Mouse (Mus musculus): Measurements from ENCODE around the gene Slc37a3. TPM values are rescaled to one million over a fixed set of nuclear protein-coding genes. Genes with fewer than 3 reads are reported as not detected.
"Not testable (repeated sequence)": the region's sequence is repeated elsewhere in the genome, so short reads cannot be mapped to it uniquely, and the experiment has no call there.

The Slc37a3 gene
- polyA plus RNA-seq, 1 experiment from 2014 or later: 42.3 TPM

DNA sequence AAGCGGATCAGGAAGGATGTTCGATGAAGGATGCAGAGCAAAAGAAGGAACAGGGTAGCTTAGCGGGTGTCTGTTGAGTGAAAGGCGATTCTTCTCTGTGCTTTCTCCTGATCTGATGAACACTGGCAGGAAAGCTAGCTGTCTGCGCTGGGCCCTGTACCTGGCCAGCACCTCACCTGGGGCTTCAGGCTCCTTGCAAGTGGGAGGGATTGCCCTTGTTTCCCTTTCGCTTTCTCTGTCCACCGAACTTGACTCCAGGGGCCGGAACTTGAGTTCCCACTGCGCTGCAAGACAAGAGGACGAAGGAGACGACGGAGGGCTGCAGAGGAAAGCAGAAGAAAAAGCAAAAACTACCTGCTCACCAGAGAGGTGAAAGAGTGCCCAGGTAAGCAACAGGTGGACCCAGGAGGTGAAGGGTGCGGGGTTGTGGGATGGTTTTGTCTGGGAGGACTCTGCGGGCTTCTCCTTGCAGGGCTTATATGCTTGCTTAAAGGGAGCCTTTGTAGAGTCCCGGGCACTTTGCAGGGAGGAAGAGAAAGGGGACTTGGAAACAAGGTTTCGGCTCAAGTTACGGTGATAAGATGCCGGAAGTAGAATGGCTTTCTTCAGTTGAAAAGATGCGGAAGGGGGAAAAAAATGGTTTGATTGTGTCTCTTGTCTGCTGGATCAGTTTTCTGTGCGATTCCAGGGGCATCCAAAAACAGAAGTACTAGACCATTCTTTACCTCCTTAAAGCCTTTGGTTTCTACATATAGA, 3.8 kb upstream of the Slc37a3 start, which contains the start of gene Rab19:
Rab19 (plus strand) TSS at position 51 of the 756 bp plus-strand sequence.
- Histone ChIP-seq H3K27me3 (ENCODE audit: control insufficient read depth, insufficient read depth, low read length) (no peaks in the 10 kb centered on the region), H3K4me2 (ENCODE audit: low read depth, low read length) (peak within 1 kb of the TSS; percentile 90), H3K9me3 (replicated peaks; ENCODE audit: control insufficient read depth, low read length) (no peaks in the 10 kb centered on the region), H3K9ac (ENCODE audit: low read length) (peak within 1 kb of the TSS; percentile 73), H3K4me1 (ENCODE audit: control insufficient read depth, insufficient read depth, low read length) (no peaks in the 10 kb centered on the region), H3K27ac (ENCODE audit: low read length) (peak within 1 kb of the TSS; percentile 85), H3K4me3 (replicated peaks; ENCODE audit: low read length) (peak within 1 kb of the TSS; percentile 56), H3K36me3 (ENCODE audit: control insufficient read depth, insufficient read depth, low read length) (no peaks in the 10 kb centered on the region)
- no peak for ATAC-seq (ENCODE audit: insufficient read depth, low FRiP score)
- 5% methylated on average over 20 of the region's 20 CpGs for WGBS

DNA sequence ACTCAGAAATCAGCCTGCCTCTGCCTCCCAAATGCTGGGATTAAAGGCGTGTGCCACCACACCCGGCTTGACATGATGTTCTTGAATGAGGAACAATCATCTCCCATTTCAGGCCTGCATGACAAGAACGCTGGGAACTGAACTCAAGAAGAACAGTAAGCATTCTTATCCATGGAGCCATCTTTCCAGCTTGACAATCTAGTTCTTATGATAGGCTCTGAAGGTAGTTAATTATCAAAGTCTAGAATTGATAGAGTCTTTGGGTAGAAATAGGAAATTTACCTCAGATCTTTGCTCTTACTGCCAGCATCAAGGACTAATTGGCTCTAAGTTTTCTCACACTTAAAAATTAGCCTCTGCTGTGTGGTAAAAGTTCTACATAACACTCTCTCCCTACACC, 2.8 kb upstream of the Slc37a3 start:
- 87% methylated on average over 3 of the region's 3 CpGs for WGBS
- H3K9ac ChIP-seq (ENCODE audit: low read length): no peak overlapping the region

DNA sequence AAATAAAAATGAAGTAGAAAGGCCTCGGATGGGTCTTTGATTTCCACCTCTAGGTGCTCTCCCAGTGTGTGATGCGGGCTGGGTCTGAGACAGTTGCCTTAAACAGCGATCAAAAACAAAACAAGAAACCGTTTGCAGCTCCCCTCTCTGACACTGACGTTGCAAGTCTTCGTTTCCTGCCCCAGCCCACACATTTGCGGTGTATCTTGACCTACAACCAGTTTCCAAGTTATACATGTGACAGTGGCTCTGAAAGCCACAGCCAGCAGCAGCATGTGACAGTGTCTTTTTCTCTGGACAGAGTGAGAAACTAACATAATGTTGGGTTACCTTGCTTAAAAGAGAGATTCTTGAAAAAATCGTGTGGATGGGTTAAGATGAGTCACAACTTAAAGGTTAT, 2.3 kb upstream of the Slc37a3 start:
- 75% methylated on average over 8 of the region's 8 CpGs for WGBS
- H3K4me3 ChIP-seq (replicated peaks; ENCODE audit: low read length): no peak overlapping the region
- H3K27ac ChIP-seq (ENCODE audit: low read length): no peak overlapping the region
- H3K9me3 ChIP-seq (replicated peaks; ENCODE audit: control insufficient read depth, low read length): no peaks in the 10 kb centered on the region
- 0 out of 2 replicates have a peak, but pooled peaks cover 5% of the 10 kb centered on the region for H3K4me1 ChIP-seq (ENCODE audit: control insufficient read depth, insufficient read depth, low read length)
- H3K36me3 ChIP-seq (ENCODE audit: control insufficient read depth, insufficient read depth, low read length): no peaks in the 10 kb centered on the region
- H3K9ac ChIP-seq (ENCODE audit: low read length): no peak overlapping the region
- no peak for ATAC-seq (ENCODE audit: insufficient read depth, low FRiP score)
- no peak overlapping the region for H3K4me2 ChIP-seq (ENCODE audit: low read depth, low read length)
- H3K27me3 ChIP-seq (ENCODE audit: control insufficient read depth, insufficient read depth, low read length): no peaks in the 10 kb centered on the region

More for the DNA sequence above, 2.8 kb upstream of the Slc37a3 start:
- no peaks in the 10 kb centered on the region for H3K36me3 ChIP-seq (ENCODE audit: control insufficient read depth, insufficient read depth, low read length)
- no peaks in the 10 kb centered on the region for H3K27me3 ChIP-seq (ENCODE audit: control insufficient read depth, insufficient read depth, low read length)
- ATAC-seq (ENCODE audit: insufficient read depth, low FRiP score): no peak
- no peak overlapping the region for H3K4me3 ChIP-seq (replicated peaks; ENCODE audit: low read length)
- 0 out of 2 replicates have a peak, but pooled peaks cover 5% of the 10 kb centered on the region for H3K4me1 ChIP-seq (ENCODE audit: control insufficient read depth, insufficient read depth, low read length)
- no peak overlapping the region for H3K4me2 ChIP-seq (ENCODE audit: low read depth, low read length)
- H3K9me3 ChIP-seq (replicated peaks; ENCODE audit: control insufficient read depth, low read length): no peaks in the 10 kb centered on the region
- H3K27ac ChIP-seq (ENCODE audit: low read length): no peak overlapping the region

DNA sequence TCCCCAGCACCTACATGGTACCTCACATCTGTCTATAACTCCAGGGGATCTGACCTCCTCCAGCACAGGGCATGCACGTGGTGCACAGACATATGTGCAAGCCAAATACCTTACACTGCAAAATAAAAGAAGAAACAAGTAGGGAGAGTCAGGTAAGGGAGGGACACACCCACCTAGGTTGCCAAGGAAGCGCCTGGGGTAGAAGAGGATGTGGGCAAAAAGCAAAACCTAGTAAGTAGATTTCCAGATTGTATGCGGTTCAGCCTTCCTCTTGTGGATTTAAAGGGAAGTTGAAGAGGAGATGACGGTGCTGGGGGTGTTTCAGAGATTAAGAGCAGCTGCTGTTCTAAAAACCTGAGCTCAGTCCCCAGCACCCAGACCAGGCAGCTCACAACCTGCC, 1.7 kb upstream of the Slc37a3 start:
- Histone ChIP-seq H3K9ac (ENCODE audit: low read length) (no peak overlapping the region), H3K36me3 (ENCODE audit: control insufficient read depth, insufficient read depth, low read length) (0 out of 2 replicates have a peak, but pooled peaks cover under 1% of the 10 kb centered on the region), H3K27me3 (ENCODE audit: control insufficient read depth, insufficient read depth, low read length) (no peaks in the 10 kb centered on the region), H3K27ac (ENCODE audit: low read length) (no peak overlapping the region), H3K4me3 (replicated peaks; ENCODE audit: low read length) (no peak overlapping the region), H3K4me2 (ENCODE audit: low read depth, low read length) (no peak overlapping the region), H3K9me3 (replicated peaks; ENCODE audit: control insufficient read depth, low read length) (no peaks in the 10 kb centered on the region), H3K4me1 (ENCODE audit: control insufficient read depth, insufficient read depth, low read length) (0 out of 2 replicates have a peak, but pooled peaks cover 5% of the 10 kb centered on the region)
- WGBS: 49% methylated on average over 4 of the region's 4 CpGs
- ATAC-seq (ENCODE audit: insufficient read depth, low FRiP score): no peak

DNA sequence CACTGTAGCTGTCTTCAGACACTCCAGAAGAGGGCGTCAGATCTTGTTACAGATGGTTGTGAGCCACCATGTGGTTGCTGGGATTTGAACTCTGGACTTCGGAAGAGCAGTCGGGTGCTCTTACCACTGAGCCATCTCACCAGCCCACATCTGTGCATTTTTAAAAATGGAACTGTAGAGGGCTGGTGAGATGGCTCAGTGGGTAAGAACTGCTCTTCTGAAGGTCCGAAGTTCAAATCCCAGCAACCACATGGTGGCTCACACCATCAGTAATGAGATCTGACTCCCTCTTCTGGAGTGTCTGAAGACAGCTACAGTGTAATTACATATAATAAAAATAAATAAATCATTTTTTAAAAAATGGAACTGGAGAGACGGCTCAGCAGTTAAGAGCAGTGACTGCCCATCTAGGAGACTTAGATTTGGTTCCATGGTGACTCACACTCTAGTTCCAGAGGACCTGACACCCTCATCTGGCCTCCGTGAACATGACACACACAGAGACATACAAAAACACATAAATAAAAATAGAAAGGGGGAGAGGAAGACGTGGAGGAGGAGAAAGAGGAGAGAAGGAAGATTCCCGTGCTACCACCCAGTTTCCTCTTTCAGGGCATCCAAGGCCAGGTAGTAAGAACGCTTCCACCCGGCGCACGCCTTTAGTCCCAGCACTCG, 823 bp upstream of the Slc37a3 start:
- WGBS: 70% methylated on average over 13 of the region's 13 CpGs
- not testable (repeated sequence) for H3K4me2 ChIP-seq (ENCODE audit: low read depth, low read length); H3K27ac ChIP-seq (ENCODE audit: low read length); H3K4me3 ChIP-seq (replicated peaks; ENCODE audit: low read length); H3K9me3 ChIP-seq (replicated peaks; ENCODE audit: control insufficient read depth, low read length); H3K4me1 ChIP-seq (ENCODE audit: control insufficient read depth, insufficient read depth, low read length); H3K36me3 ChIP-seq (ENCODE audit: control insufficient read depth, insufficient read depth, low read length); H3K9ac ChIP-seq (ENCODE audit: low read length); H3K27me3 ChIP-seq (ENCODE audit: control insufficient read depth, insufficient read depth, low read length); ATAC-seq (ENCODE audit: insufficient read depth, low FRiP score)

DNA sequence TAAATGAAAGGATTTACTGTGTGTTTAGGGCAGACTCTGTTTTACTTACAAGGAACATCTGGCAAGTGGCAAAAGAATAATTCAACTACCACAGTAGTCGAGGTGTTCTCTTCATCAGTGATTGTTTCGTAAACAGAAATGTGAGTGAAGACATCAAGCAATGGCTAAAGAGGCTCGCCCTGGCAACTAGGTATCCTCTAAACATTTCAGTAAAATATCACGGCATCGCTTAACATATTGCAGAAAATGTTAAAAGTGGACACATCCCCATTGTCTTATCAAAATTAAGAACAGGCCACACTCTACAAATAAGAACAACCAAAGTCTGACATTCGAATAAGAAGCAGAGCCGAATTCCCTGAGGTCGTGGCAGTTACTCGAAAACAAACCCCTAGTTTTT, 700 bp downstream of the Slc37a3 start:
- Histone ChIP-seq H3K4me2 (ENCODE audit: low read depth, low read length) (peak overlapping the region; percentile 82), H3K27ac (ENCODE audit: low read length) (no peak overlapping the region), H3K9ac (ENCODE audit: low read length) (peak overlapping the region; percentile 89), H3K4me3 (replicated peaks; ENCODE audit: low read length) (peak overlapping the region; percentile 81), H3K9me3 (replicated peaks; ENCODE audit: control insufficient read depth, low read length) (no peaks in the 10 kb centered on the region), H3K36me3 (ENCODE audit: control insufficient read depth, insufficient read depth, low read length) (0 out of 2 replicates have a peak, but pooled peaks cover 6% of the 10 kb centered on the region), H3K4me1 (ENCODE audit: control insufficient read depth, insufficient read depth, low read length) (peaks cover 14% of the 10 kb centered on the region; the same call in 1 of the 2 replicates), H3K27me3 (ENCODE audit: control insufficient read depth, insufficient read depth, low read length) (no peaks in the 10 kb centered on the region)
- WGBS: 11% methylated on average over 9 of the region's 9 CpGs
- no peak for ATAC-seq (ENCODE audit: insufficient read depth, low FRiP score)

DNA sequence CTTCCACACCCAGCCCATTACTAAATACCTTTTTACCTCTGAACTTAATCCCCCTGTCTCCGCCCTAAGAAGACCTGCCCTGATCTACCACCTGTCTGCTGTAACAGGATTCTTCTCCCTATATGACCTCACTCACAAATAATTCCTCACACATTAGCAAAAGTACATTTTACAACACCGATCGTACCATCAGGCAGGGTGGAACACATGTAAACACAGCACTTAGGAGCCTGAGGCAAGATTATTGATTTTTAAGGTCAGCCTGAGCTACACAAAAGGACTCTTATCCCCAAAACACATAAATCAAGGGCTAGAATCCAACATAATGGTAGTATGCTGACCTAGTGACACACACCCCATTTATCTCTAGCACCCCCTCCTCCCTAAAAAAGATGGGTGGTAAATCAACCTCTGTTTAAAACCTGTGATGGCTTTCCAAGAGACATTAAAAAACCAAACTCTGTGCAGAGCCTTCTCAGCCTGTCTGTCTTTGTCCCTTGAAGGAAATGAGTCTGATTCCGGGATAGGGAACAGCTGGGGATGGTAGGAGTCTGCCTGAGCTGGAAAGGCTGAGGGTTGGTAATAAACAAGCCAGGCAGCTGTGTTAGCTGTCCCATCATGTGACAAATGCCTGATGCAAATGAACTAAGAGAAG, 4.0 kb downstream of the Slc37a3 start:
- ATAC-seq (ENCODE audit: insufficient read depth, low FRiP score): no peak
- 28% methylated on average over 4 of the region's 4 CpGs for WGBS

DNA sequence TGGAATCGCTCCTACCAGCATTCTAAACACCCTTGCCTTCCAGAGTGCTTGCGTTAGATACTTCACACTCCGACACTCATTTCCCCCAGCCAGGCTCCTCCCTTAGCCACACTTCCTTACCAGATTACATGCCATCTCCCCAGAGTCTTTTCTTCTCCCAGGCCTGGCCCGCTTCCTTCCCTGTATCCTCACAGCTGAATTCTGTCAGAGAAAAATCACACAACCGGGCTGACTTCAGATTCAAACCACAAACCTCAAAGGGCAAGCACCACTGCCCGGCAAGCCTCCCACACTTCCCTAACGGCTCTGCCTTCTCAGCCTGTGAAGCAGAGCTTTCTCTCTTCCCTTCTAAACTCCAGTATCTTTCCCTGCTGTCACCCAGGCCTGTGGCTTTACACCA, 4.7 kb downstream of the Slc37a3 start:
- Histone ChIP-seq H3K9ac (ENCODE audit: low read length) (peak overlapping the region; percentile 46), H3K9me3 (replicated peaks; ENCODE audit: control insufficient read depth, low read length) (no peaks in the 10 kb centered on the region), H3K27ac (ENCODE audit: low read length) (peak overlapping the region; percentile 55), H3K4me2 (ENCODE audit: low read depth, low read length) (0 out of 2 replicates have a peak overlapping the region, but pooled peaks have one; percentile 4), H3K4me1 (ENCODE audit: control insufficient read depth, insufficient read depth, low read length) (peaks cover 14% of the 10 kb centered on the region; the same call in 1 of the 2 replicates), H3K27me3 (ENCODE audit: control insufficient read depth, insufficient read depth, low read length) (no peaks in the 10 kb centered on the region), H3K4me3 (replicated peaks; ENCODE audit: low read length) (no peak overlapping the region), H3K36me3 (ENCODE audit: control insufficient read depth, insufficient read depth, low read length) (0 out of 2 replicates have a peak, but pooled peaks cover 6% of the 10 kb centered on the region)
- ATAC-seq (ENCODE audit: insufficient read depth, low FRiP score): no peak
- 16% methylated on average over 7 of the region's 7 CpGs for WGBS

More for the DNA sequence above, 4.0 kb downstream of the Slc37a3 start:
- Histone ChIP-seq H3K4me1 (ENCODE audit: control insufficient read depth, insufficient read depth, low read length) (peaks cover 14% of the 10 kb centered on the region; the same call in 1 of the 2 replicates), H3K4me2 (ENCODE audit: low read depth, low read length) (no peak overlapping the region), H3K9me3 (replicated peaks; ENCODE audit: control insufficient read depth, low read length) (no peaks in the 10 kb centered on the region), H3K9ac (ENCODE audit: low read length) (no peak overlapping the region), H3K27me3 (ENCODE audit: control insufficient read depth, insufficient read depth, low read length) (no peaks in the 10 kb centered on the region), H3K36me3 (ENCODE audit: control insufficient read depth, insufficient read depth, low read length) (0 out of 2 replicates have a peak, but pooled peaks cover 6% of the 10 kb centered on the region), H3K27ac (ENCODE audit: low read length) (peak overlapping the region; percentile 9; the same call in 1 of the 2 replicates), H3K4me3 (replicated peaks; ENCODE audit: low read length) (no peak overlapping the region)
